Mouse (Mus musculus) kidney, adult 2 months (tissue): ENCODE measurements at regions not wholly inside any gene's neighbourhood (a gene's known extent, or its start where the extent isn't known, plus 50 kb on each side); places are given as distances from the start of the nearest gene placed in this dataset.

Source experiments
- CTCF ChIP-seq: fragments of 200-500 bp; conservative IDR thresholded peaks from 2 replicates; pipeline ENCODE4 v1.5.1; 2011; ENCODE audit warnings: low read depth, mild to moderate bottlenecking, control low read depth, low read length, moderate library complexity, mixed read lengths; ENCODE audit not compliant: insufficient read depth, insufficient read length
- POLR2A ChIP-seq: fragments of 200-500 bp; IDR thresholded peaks from one replicate; pipeline ENCODE4 v1.6.1; 2011; ENCODE audit warnings: low read depth, low read length, control low read depth

DNA sequence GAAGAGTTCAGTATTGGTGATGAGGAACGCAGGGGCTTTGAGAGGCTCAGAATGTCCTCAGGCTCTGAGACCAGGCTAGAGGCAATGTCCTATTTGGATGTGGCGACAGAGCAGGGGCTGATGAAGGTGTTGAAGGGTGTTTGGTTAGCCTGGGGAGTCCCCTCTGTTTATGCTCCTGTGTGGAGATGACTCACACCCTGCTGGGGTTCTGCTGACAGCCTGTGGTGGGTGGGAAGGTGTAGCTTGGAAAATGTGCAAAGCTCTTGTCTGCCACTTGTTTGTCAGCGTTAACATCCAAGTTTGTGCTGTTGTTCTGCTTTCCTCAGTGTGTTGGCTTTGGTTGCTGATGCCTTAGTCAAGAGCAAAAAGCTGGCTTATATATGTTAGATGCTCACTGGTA is 272.4 kb upstream of the Xylt1 start:
- no peak for TF ChIP-seq CTCF
- no peak for TF ChIP-seq POLR2A
